Mouse (Mus musculus): ENCODE data around the gene Hoxd4. TPM values are rescaled to one million over a fixed set of nuclear protein-coding genes. Genes with fewer than 3 reads are reported as not detected.

The Hoxd4 gene
- polyA plus RNA-seq, 1 experiment from 2014 or later, result not detected

GRCm38 (mm10) chr2:74752431-74753174, 40.9 kb downstream of the Hoxd4 start:
- peaks cover 88% of the 10 kb centered on the region for H3K27me3 ChIP-seq (ENCODE audit: control insufficient read depth, insufficient read depth, low read length)
- H3K27ac ChIP-seq (ENCODE audit: low read depth, low read length), result no peak overlapping the region
- no peak overlapping the region for H3K9ac ChIP-seq (ENCODE audit: low read length)
- no peaks in the 10 kb centered on the region for H3K36me3 ChIP-seq (ENCODE audit: control insufficient read depth, insufficient read depth, low read length)
- WGBS, result under 1% methylated on average over 45 of the region's 45 CpGs
- DNase-seq (ENCODE audit: low spot score), result no peak
- peak overlapping the region; percentile 32 for H3K4me2 ChIP-seq (ENCODE audit: low read depth, low read length, severe bottlenecking)
- no peaks in the 10 kb centered on the region for H3K9me3 ChIP-seq (ENCODE audit: control insufficient read depth, low read length)
- H3K4me3 ChIP-seq (ENCODE audit: low read depth, low read length), result peak overlapping the region; percentile 2
- peaks cover 17% of the 10 kb centered on the region for H3K4me1 ChIP-seq (replicated peaks; ENCODE audit: control insufficient read depth, insufficient read depth, low read length)
- no peak for ATAC-seq (replicated peaks; ENCODE audit: low FRiP score)

- Histone ChIP-seq H3K27me3 (ENCODE audit: control insufficient read depth, insufficient read depth, low read length) (peaks cover 86% of the 10 kb centered on the region), H3K36me3 (ENCODE audit: control insufficient read depth, insufficient read depth, low read length) (no peaks in the 10 kb centered on the region), H3K4me1 (replicated peaks; ENCODE audit: control insufficient read depth, insufficient read depth, low read length) (peaks cover 17% of the 10 kb centered on the region), H3K27ac (ENCODE audit: low read depth, low read length) (no peak overlapping the region), H3K9ac (ENCODE audit: low read length) (no peak overlapping the region), H3K9me3 (ENCODE audit: control insufficient read depth, low read length) (no peaks in the 10 kb centered on the region), H3K4me2 (ENCODE audit: low read depth, low read length, severe bottlenecking) (peak overlapping the region; percentile 32; the same call in 1 of the 2 replicates), H3K4me3 (ENCODE audit: low read depth, low read length) (peak overlapping the region; percentile 2)
- peak; percentile 62 for DNase-seq (ENCODE audit: low spot score)
- no peak for ATAC-seq (replicated peaks; ENCODE audit: low FRiP score)
- under 1% methylated on average over 23 of the region's 25 CpGs for WGBS
These were observed 41.4 kb downstream of the Hoxd4 start for GRCm38 (mm10) chr2:74753175-74753523.

- peaks cover 87% of the 10 kb centered on the region for H3K27me3 ChIP-seq (ENCODE audit: control insufficient read depth, insufficient read depth, low read length)
- no peak overlapping the region for H3K27ac ChIP-seq (ENCODE audit: low read depth, low read length)
- H3K4me3 ChIP-seq (ENCODE audit: low read depth, low read length), result no peak overlapping the region
- H3K9ac ChIP-seq (ENCODE audit: low read length), result no peak overlapping the region
- H3K4me2 ChIP-seq (ENCODE audit: low read depth, low read length, severe bottlenecking), result no peak overlapping the region
- no peaks in the 10 kb centered on the region for H3K36me3 ChIP-seq (ENCODE audit: control insufficient read depth, insufficient read depth, low read length)
- DNase-seq (ENCODE audit: low spot score) (no peak), ATAC-seq (replicated peaks; ENCODE audit: low FRiP score) (no peak)
- H3K9me3 ChIP-seq (ENCODE audit: control insufficient read depth, low read length), result no peaks in the 10 kb centered on the region
- WGBS, result 12% methylated on average over 5 of the region's 5 CpGs
- peaks cover 17% of the 10 kb centered on the region for H3K4me1 ChIP-seq (replicated peaks; ENCODE audit: control insufficient read depth, insufficient read depth, low read length)
These were observed 42.0 kb downstream of the Hoxd4 start for GRCm38 (mm10) chr2:74753711-74754110.

GRCm38 (mm10) chr2:74760146-74760545, 48.4 kb downstream of the Hoxd4 start:
- Histone ChIP-seq H3K36me3 (ENCODE audit: control insufficient read depth, insufficient read depth, low read length) (no peaks in the 10 kb centered on the region), H3K27me3 (ENCODE audit: control insufficient read depth, insufficient read depth, low read length) (peaks cover 79% of the 10 kb centered on the region), H3K9me3 (ENCODE audit: control insufficient read depth, low read length) (no peaks in the 10 kb centered on the region), H3K9ac (ENCODE audit: low read length) (no peak overlapping the region), H3K4me1 (replicated peaks; ENCODE audit: control insufficient read depth, insufficient read depth, low read length) (peaks cover 8% of the 10 kb centered on the region), H3K27ac (ENCODE audit: low read depth, low read length) (no peak overlapping the region), H3K4me2 (ENCODE audit: low read depth, low read length, severe bottlenecking) (no peak overlapping the region), H3K4me3 (ENCODE audit: low read depth, low read length) (no peak overlapping the region)
- no peak for ATAC-seq (replicated peaks; ENCODE audit: low FRiP score)
- DNase-seq (ENCODE audit: low spot score), result no peak
- 0% methylated on average over 1 of the region's 1 CpGs for WGBS

- DNase-seq (ENCODE audit: low spot score) (no peak), ATAC-seq (replicated peaks; ENCODE audit: low FRiP score) (no peak)
- Histone ChIP-seq H3K36me3 (ENCODE audit: control insufficient read depth, insufficient read depth, low read length) (no peaks in the 10 kb centered on the region), H3K9ac (ENCODE audit: low read length) (no peak overlapping the region), H3K4me3 (ENCODE audit: low read depth, low read length) (no peak overlapping the region), H3K9me3 (ENCODE audit: control insufficient read depth, low read length) (no peaks in the 10 kb centered on the region), H3K4me2 (ENCODE audit: low read depth, low read length, severe bottlenecking) (no peak overlapping the region), H3K27me3 (ENCODE audit: control insufficient read depth, insufficient read depth, low read length) (peaks cover 74% of the 10 kb centered on the region), H3K4me1 (replicated peaks; ENCODE audit: control insufficient read depth, insufficient read depth, low read length) (peaks cover 8% of the 10 kb centered on the region), H3K27ac (ENCODE audit: low read depth, low read length) (no peak overlapping the region)
- 8% methylated on average over 13 of the region's 13 CpGs for WGBS
These were observed 50.2 kb downstream of the Hoxd4 start for GRCm38 (mm10) chr2:74761941-74762340.

GRCm38 (mm10) chr2:74762522-74763244, 51.0 kb downstream of the Hoxd4 start, which contains the start of gene Hoxd1:
TSS of gene Hoxd1 (plus strand) at chr2:74762980.
- DNase-seq (ENCODE audit: low spot score) (peak; percentile 80), ATAC-seq (replicated peaks; ENCODE audit: low FRiP score) (peak; percentile 63; the same call in 1 of the 2 replicates)
- Histone ChIP-seq H3K9ac (ENCODE audit: low read length) (no peak within 1 kb of the TSS), H3K27me3 (ENCODE audit: control insufficient read depth, insufficient read depth, low read length) (peaks cover 71% of the 10 kb centered on the region), H3K27ac (ENCODE audit: low read depth, low read length) (no peak within 1 kb of the TSS), H3K4me3 (ENCODE audit: low read depth, low read length) (peak within 1 kb of the TSS; percentile 40), H3K36me3 (ENCODE audit: control insufficient read depth, insufficient read depth, low read length) (no peaks in the 10 kb centered on the region), H3K4me1 (replicated peaks; ENCODE audit: control insufficient read depth, insufficient read depth, low read length) (peaks cover 8% of the 10 kb centered on the region), H3K9me3 (ENCODE audit: control insufficient read depth, low read length) (no peaks in the 10 kb centered on the region), H3K4me2 (ENCODE audit: low read depth, low read length, severe bottlenecking) (peak within 1 kb of the TSS; percentile 69)
- WGBS, result 1% methylated on average over 61 of the region's 61 CpGs

GRCm38 (mm10) chr2:74763245-74763735, 51.6 kb downstream of the Hoxd4 start:
- H3K9ac ChIP-seq (ENCODE audit: low read length), result no peak overlapping the region
- WGBS, result 3% methylated on average over 49 of the region's 53 CpGs
- no peak overlapping the region for H3K27ac ChIP-seq (ENCODE audit: low read depth, low read length)
- H3K4me1 ChIP-seq (replicated peaks; ENCODE audit: control insufficient read depth, insufficient read depth, low read length), result peaks cover 8% of the 10 kb centered on the region
- peak overlapping the region; percentile 40 for H3K4me3 ChIP-seq (ENCODE audit: low read depth, low read length)
- no peaks in the 10 kb centered on the region for H3K36me3 ChIP-seq (ENCODE audit: control insufficient read depth, insufficient read depth, low read length)
- DNase-seq (ENCODE audit: low spot score) (no peak), ATAC-seq (replicated peaks; ENCODE audit: low FRiP score) (0 out of 2 replicates have a peak, but pooled peaks have one; percentile 36)
- H3K27me3 ChIP-seq (ENCODE audit: control insufficient read depth, insufficient read depth, low read length), result peaks cover 66% of the 10 kb centered on the region
- H3K9me3 ChIP-seq (ENCODE audit: control insufficient read depth, low read length), result no peaks in the 10 kb centered on the region
- H3K4me2 ChIP-seq (ENCODE audit: low read depth, low read length, severe bottlenecking), result peak overlapping the region; percentile 69

- ATAC-seq (replicated peaks; ENCODE audit: low FRiP score), result no peak
- H3K4me3 ChIP-seq (ENCODE audit: low read depth, low read length), result no peak overlapping the region
- no peak overlapping the region for H3K4me2 ChIP-seq (ENCODE audit: low read depth, low read length, severe bottlenecking)
- no peaks in the 10 kb centered on the region for H3K36me3 ChIP-seq (ENCODE audit: control insufficient read depth, insufficient read depth, low read length)
- H3K9me3 ChIP-seq (ENCODE audit: control insufficient read depth, low read length), result no peaks in the 10 kb centered on the region
- 49% methylated on average over 10 of the region's 10 CpGs for WGBS
- DNase-seq (ENCODE audit: low spot score), result no peak
- H3K27ac ChIP-seq (ENCODE audit: low read depth, low read length), result no peak overlapping the region
- no peak overlapping the region for H3K9ac ChIP-seq (ENCODE audit: low read length)
- peaks cover 62% of the 10 kb centered on the region for H3K27me3 ChIP-seq (ENCODE audit: control insufficient read depth, insufficient read depth, low read length)
- H3K4me1 ChIP-seq (replicated peaks; ENCODE audit: control insufficient read depth, insufficient read depth, low read length), result peaks cover 8% of the 10 kb centered on the region
These were observed 52.2 kb downstream of the Hoxd4 start for GRCm38 (mm10) chr2:74763976-74764375.

All from forebrain, embryonic 11.5 days (tissue).